Mouse (Mus musculus) liver, adult 2 months (tissue): ENCODE results near the gene Zfp277. TPM values are rescaled to one million over a fixed set of nuclear protein-coding genes. Genes with fewer than 3 reads are reported as not detected.

Source experiments
- DNase-seq: peaks from one replicate; pipeline ENCODE4 v3.0.0-alpha.2; 2011; ENCODE audit warnings: low read depth, low spot score; ENCODE audit errors: extremely low read depth
- H3K27ac ChIP-seq: fragments of 200-500 bp; replicated peaks from 2 replicates; pipeline ENCODE4 v1.5.1; 2012; ENCODE audit warnings: low read depth, mild to moderate bottlenecking, control low read depth, inconsistent platforms, low read length; ENCODE audit not compliant: insufficient read depth
- H3K27me3 ChIP-seq: fragments of 200-500 bp; 2 replicates; pipeline ENCODE4 v1.6.1; 2012; ENCODE audit warnings: mild to moderate bottlenecking, moderate library complexity, low read length, inconsistent platforms; ENCODE audit not compliant: control insufficient read depth, insufficient read depth
- H3K36me3 ChIP-seq: fragments of 200-500 bp; 2 replicates; pipeline ENCODE4 v1.6.1; 2012; ENCODE audit warnings: low read length, inconsistent platforms; ENCODE audit not compliant: control insufficient read depth, insufficient read depth
- H3K4me1 ChIP-seq: fragments of 200-500 bp; 2 replicates; pipeline ENCODE4 v1.6.1; 2011; ENCODE audit warnings: low read length; ENCODE audit not compliant: control insufficient read depth, insufficient read depth
- H3K4me3 ChIP-seq: fragments of 200-500 bp; 2 replicates; pipeline ENCODE4 v1.5.1; 2011; ENCODE audit warnings: low read depth, mild to moderate bottlenecking, control low read depth, low read length, moderate library complexity; ENCODE audit not compliant: insufficient read depth
- H3K79me2 ChIP-seq: fragments of 200-500 bp; 2 replicates; pipeline ENCODE4 v1.6.1; 2012; ENCODE audit warnings: inconsistent platforms, mild to moderate bottlenecking, low read length, moderate library complexity; ENCODE audit not compliant: control insufficient read depth, insufficient read depth
- H3K9ac ChIP-seq: fragments of 200-500 bp; 2 replicates; pipeline ENCODE4 v1.6.1; 2012; ENCODE audit warnings: low read depth, mild to moderate bottlenecking, control low read depth, inconsistent platforms, low read length
- CTCF ChIP-seq: fragments of 200-500 bp; IDR thresholded peaks from 2 replicates; pipeline ENCODE4 v1.5.1; 2011; ENCODE audit warnings: low read depth, low read length, control low read depth
- POLR2A ChIP-seq: fragments of 200-500 bp; IDR thresholded peaks from 2 replicates; pipeline ENCODE4 v1.6.1; 2011; ENCODE audit warnings: low read length, control low read depth; ENCODE audit not compliant: insufficient read depth; ENCODE audit errors: extremely low read depth
- WGBS: fragments of 180-500 bp; shearing (Covaris S2); methylation state at CpG from one replicate; pipeline ENCODE4 v1.1.7; 2018; 5-methylcytosine and 5-hydroxymethylcytosine counted together
- polyA plus RNA-seq: library from polyadenylated mRNA; depleted of rRNA; stranded (reverse); fragments of >200 nt; gene quantifications from 2 replicates; pipeline ENCODE4 v1.2.3, GENCODE M21; 2012
- total RNA-seq: library from RNA; depleted of rRNA; stranded (reverse); fragments of >200 nt; gene quantifications from 2 replicates; pipeline ENCODE4 v1.2.3, GENCODE M21; 2014

The Zfp277 gene
- total and polyA plus RNA-seq, 2 experiments: 3.3 to 14.0 TPM

DNA sequence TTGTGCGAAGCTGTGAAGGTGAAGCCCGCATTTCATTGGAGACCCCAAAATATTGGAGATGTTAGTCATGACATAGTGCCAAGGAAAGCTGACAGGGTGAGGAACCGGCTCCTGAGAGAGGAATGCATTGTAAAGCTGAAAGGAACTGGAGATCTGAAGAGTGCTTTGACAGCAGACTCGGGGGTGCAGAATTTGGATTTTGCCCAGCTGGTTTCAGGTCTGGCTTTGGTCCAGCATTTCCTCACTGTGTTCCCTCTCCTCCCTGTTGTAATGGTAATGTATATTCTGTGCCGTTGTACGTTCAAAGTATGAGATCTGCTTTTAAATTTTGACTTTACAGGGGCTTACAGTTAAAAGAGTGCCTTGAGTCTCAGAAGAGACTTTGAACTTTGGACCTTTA, 141.7 kb downstream of the Zfp277 start:
- WGBS: 63% methylated on average over 6 of the region's 6 CpGs
- Histone ChIP-seq H3K27ac (no peak overlapping the region), H3K4me1 (no peaks in the 10 kb centered on the region), H3K79me2 (no peaks in the 10 kb centered on the region), H3K9ac (no peak overlapping the region), H3K27me3 (no peaks in the 10 kb centered on the region), H3K4me3 (no peak overlapping the region), H3K36me3 (no peaks in the 10 kb centered on the region)
- no peak for TF ChIP-seq CTCF
- no peak for TF ChIP-seq POLR2A
- no peak for DNase-seq

DNA sequence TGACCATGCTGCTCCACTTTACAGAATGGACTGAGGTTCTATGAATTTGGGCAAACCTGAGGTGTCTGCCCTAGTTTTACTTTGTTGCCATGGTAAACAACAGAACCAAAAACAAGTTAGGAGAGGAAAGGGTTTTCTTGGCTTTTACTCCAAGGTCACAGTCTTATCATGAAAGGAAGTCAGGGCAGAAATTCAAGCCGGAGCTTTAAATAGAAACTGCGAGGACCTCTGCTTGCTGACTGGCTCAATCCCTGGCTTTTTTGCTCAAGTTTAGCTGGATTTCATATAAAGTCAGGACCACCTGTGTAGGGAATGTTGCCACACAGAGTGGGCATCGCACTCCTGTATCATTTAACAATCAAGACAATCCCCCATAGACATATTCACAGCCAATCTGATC, 147.1 kb downstream of the Zfp277 start:
- no peak for TF ChIP-seq CTCF
- no peak for TF ChIP-seq POLR2A
- Histone ChIP-seq H3K9ac (no peak overlapping the region), H3K4me3 (no peak overlapping the region), H3K27ac (no peak overlapping the region), H3K79me2 (no peaks in the 10 kb centered on the region), H3K4me1 (no peaks in the 10 kb centered on the region), H3K27me3 (no peaks in the 10 kb centered on the region), H3K36me3 (no peaks in the 10 kb centered on the region)
- 74% methylated on average over 3 of the region's 3 CpGs for WGBS
- no peak for DNase-seq

DNA sequence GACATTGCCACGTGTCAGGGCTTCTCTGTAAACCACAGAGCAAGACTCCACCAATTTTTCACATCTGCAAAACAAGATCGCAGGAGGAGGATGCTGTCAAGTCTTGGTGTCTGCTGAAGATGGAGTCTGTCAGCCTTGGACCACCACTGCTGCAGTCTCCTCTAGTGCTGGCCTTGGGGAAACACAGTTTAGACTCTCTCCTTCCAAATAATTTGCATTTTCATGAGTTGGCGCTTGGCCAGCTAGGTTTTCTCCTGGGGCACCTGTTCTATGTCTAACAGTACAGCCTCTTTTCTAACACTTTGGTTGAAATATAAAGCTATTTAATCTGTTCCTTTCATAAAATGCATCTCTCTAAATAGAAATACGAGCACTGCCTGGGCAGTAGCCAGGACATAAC, 159.2 kb downstream of the Zfp277 start:
- no peaks in the 10 kb centered on the region for H3K4me1 ChIP-seq
- DNase-seq: no peak
- no peaks in the 10 kb centered on the region for H3K27me3 ChIP-seq
- no peak overlapping the region for H3K9ac ChIP-seq
- H3K27ac ChIP-seq: no peak overlapping the region
- H3K79me2 ChIP-seq: no peaks in the 10 kb centered on the region
- TF ChIP-seq POLR2A: no peak
- no peak for TF ChIP-seq CTCF
- no peak overlapping the region for H3K4me3 ChIP-seq
- 76% methylated on average over 4 of the region's 4 CpGs for WGBS
- no peaks in the 10 kb centered on the region for H3K36me3 ChIP-seq

DNA sequence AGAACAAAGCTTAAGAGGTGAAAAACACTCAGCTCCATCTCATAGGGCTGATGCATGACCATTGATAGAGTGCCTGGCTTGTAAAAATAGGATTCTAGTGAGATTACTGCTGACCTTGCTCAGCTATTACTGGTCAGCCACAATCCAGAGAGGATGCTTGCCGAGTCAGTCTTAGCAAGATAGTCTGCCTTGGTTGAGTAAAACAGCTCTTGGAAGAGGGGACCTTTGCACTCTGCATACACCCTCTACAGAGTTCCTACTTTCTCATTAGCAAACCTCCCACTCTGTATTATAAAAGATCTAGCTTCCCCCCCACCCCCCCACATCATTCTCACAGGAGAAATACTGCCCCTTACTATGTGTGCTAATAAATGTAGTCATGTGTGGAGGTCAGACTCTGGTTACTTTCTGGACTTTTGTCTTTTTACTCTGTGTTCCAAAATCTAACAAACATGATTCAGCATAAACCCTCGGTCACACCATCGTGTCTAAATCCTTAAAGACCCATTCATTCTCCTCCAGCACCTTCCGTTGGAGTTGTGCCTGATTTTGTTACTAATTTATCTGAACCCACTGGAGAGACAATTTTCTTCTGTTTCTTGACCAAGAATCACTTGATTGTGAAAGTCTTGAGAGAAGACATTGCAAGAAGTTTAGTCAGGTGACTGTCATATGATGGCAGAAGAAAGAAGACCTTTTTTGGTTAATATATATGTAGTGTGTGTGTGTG, 164.9 kb downstream of the Zfp277 start:
- TF ChIP-seq CTCF (no peak), POLR2A (no peak)
- Histone ChIP-seq H3K4me1 (no peaks in the 10 kb centered on the region), H3K27ac (no peak overlapping the region), H3K36me3 (no peaks in the 10 kb centered on the region), H3K27me3 (no peaks in the 10 kb centered on the region), H3K9ac (no peak overlapping the region), H3K4me3 (no peak overlapping the region), H3K79me2 (no peaks in the 10 kb centered on the region)
- WGBS: 80% methylated on average over 4 of the region's 4 CpGs
- no peak for DNase-seq

DNA sequence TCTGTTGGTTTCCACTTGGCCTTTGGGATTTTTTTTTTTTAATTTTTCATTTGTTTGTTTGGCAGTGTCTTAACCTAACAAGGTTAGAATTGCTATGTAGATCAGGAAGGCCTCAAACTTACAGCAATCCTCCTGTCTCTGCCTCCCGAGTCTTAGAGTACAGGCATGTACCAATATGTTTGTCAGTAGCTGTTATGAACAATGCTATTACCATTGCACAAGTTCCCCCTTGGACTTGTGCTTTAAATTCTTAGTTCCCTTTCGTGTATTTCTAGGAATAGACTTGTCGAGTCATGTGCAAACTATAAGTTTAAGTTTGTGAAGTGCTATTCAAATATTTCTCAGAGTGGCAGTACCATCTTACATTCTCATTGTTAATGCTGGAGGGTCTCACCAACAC, 168.1 kb downstream of the Zfp277 start:
- no peak overlapping the region for H3K27ac ChIP-seq
- no peaks in the 10 kb centered on the region for H3K27me3 ChIP-seq
- no peaks in the 10 kb centered on the region for H3K79me2 ChIP-seq
- DNase-seq: no peak
- H3K4me1 ChIP-seq: no peaks in the 10 kb centered on the region
- no peak overlapping the region for H3K4me3 ChIP-seq
- H3K9ac ChIP-seq: no peak overlapping the region
- H3K36me3 ChIP-seq: no peaks in the 10 kb centered on the region
- WGBS: 89% methylated on average over 3 of the region's 3 CpGs
- TF ChIP-seq POLR2A (no peak), CTCF (no peak)

DNA sequence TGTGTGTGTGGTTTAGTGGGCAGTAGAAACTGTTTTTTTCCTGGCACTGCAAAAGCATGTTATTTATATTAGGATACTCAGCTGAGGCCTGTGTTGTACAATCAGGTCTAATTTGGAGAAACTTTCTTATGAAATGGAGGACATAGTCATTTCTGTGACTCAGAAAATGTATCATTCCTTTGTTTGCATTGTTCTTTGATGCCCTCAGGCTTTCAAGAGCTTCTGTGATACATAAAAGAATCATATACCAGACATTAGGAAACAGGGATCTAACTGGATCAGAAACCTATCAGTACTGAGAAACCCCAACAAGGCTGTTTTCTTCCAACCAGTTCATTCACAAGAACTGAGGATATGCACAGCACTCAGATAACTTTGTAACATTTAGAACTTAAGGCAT, 170.8 kb downstream of the Zfp277 start:
- no peak for DNase-seq
- TF ChIP-seq CTCF (no peak), POLR2A (no peak)
- no peak overlapping the region for H3K4me3 ChIP-seq
- H3K36me3 ChIP-seq: no peaks in the 10 kb centered on the region
- no peak overlapping the region for H3K27ac ChIP-seq
- no peaks in the 10 kb centered on the region for H3K27me3 ChIP-seq
- H3K79me2 ChIP-seq: no peaks in the 10 kb centered on the region
- no peaks in the 10 kb centered on the region for H3K4me1 ChIP-seq
- H3K9ac ChIP-seq: no peak overlapping the region
